Mouse (Mus musculus) megakaryocyte, embryonic 14.5 days (primary cell): ENCODE data around the gene Olfr1310.

Source experiments
- FLI1 ChIP-seq: IDR thresholded peaks from 2 replicates; pipeline ENCODE4 v1.6.1; 2012; ENCODE audit warnings: low read length, inconsistent platforms, mixed read lengths
- GATA1 ChIP-seq: IDR thresholded peaks from 3 replicates; pipeline ENCODE4 v1.6.1; 2012; ENCODE audit warnings: mixed read lengths, low read length, inconsistent platforms, borderline replicate concordance

DNA sequence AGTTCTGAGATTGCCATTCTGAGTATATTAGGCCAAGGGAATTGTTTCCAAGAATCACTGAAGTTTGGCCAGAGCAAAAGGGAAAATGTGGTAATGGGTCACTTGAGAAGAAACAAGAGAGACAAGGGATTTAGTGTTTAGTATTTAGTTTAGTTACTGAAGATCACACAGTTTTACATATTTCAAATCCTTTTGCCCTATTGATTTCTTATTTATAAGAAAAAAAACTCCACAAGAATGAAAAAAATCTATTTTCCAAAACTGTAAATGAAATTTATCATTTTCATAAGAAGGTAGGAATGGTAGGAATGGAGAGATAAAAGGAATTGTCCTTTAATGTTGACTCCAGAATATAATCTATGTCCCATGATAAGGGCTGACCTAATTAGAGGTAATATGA, at the start of gene Olfr1310:
- TF ChIP-seq FLI1 (no peak), GATA1 (no peak)
